Mouse (Mus musculus): ENCODE data around the gene Zfp609. TPM values are rescaled to one million over a fixed set of nuclear protein-coding genes. Genes with fewer than 3 reads are reported as not detected.
A peak's percentile ranks its signal among the peaks of the same experiment; 100 is the strongest.

The Zfp609 gene
- polyA plus RNA-seq, 1 experiment from 2014 or later, result 1.4 TPM

GRCm38 (mm10) chr9:65759992-65760391 lies 67.4 kb downstream of the Zfp609 start:
- Histone ChIP-seq H3K27ac (ENCODE audit: low read length) (no peak overlapping the region), H3K9ac (ENCODE audit: low read depth, low read length) (no peak overlapping the region), H3K4me2 (ENCODE audit: low read depth, low read length) (no peak overlapping the region), H3K9me3 (replicated peaks; ENCODE audit: control insufficient read depth, low read length) (no peaks in the 10 kb centered on the region), H3K27me3 (ENCODE audit: control insufficient read depth, insufficient read depth, low read depth, low read length) (no peaks in the 10 kb centered on the region), H3K4me1 (ENCODE audit: control insufficient read depth, low read depth, low read length) (peaks cover 2% of the 10 kb centered on the region), H3K4me3 (ENCODE audit: low read depth, low read length) (no peak overlapping the region), H3K36me3 (ENCODE audit: control insufficient read depth, insufficient read depth) (no peaks in the 10 kb centered on the region)
- WGBS (ENCODE audit: insufficient replicate concordance), result 60% methylated on average over 8 of the region's 8 CpGs
- ATAC-seq (ENCODE audit: low read depth), result 0 out of 2 replicates have a peak, but pooled peaks have one; percentile 43

- no peak overlapping the region for H3K4me2 ChIP-seq (ENCODE audit: low read depth, low read length)
- peaks cover 2% of the 10 kb centered on the region for H3K4me1 ChIP-seq (ENCODE audit: control insufficient read depth, low read depth, low read length)
- no peaks in the 10 kb centered on the region for H3K9me3 ChIP-seq (replicated peaks; ENCODE audit: control insufficient read depth, low read length)
- no peak for ATAC-seq (ENCODE audit: low read depth)
- H3K27me3 ChIP-seq (ENCODE audit: control insufficient read depth, insufficient read depth, low read depth, low read length), result no peaks in the 10 kb centered on the region
- H3K4me3 ChIP-seq (ENCODE audit: low read depth, low read length), result no peak overlapping the region
- no peaks in the 10 kb centered on the region for H3K36me3 ChIP-seq (ENCODE audit: control insufficient read depth, insufficient read depth)
- H3K9ac ChIP-seq (ENCODE audit: low read depth, low read length), result no peak overlapping the region
- no peak overlapping the region for H3K27ac ChIP-seq (ENCODE audit: low read length)
- 79% methylated on average over 5 of the region's 5 CpGs for WGBS (ENCODE audit: insufficient replicate concordance)
These were observed 68.1 kb downstream of the Zfp609 start for GRCm38 (mm10) chr9:65759256-65759655.

GRCm38 (mm10) chr9:65757826-65758225 lies 69.5 kb downstream of the Zfp609 start:
- Histone ChIP-seq H3K4me2 (ENCODE audit: low read depth, low read length) (no peak overlapping the region), H3K4me1 (ENCODE audit: control insufficient read depth, low read depth, low read length) (peaks cover 2% of the 10 kb centered on the region), H3K9ac (ENCODE audit: low read depth, low read length) (no peak overlapping the region), H3K4me3 (ENCODE audit: low read depth, low read length) (no peak overlapping the region), H3K9me3 (replicated peaks; ENCODE audit: control insufficient read depth, low read length) (no peaks in the 10 kb centered on the region), H3K27ac (ENCODE audit: low read length) (no peak overlapping the region), H3K27me3 (ENCODE audit: control insufficient read depth, insufficient read depth, low read depth, low read length) (no peaks in the 10 kb centered on the region), H3K36me3 (ENCODE audit: control insufficient read depth, insufficient read depth) (no peaks in the 10 kb centered on the region)
- 48% methylated on average over 3 of the region's 3 CpGs for WGBS (ENCODE audit: insufficient replicate concordance)
- ATAC-seq (ENCODE audit: low read depth), result no peak

DNA sequence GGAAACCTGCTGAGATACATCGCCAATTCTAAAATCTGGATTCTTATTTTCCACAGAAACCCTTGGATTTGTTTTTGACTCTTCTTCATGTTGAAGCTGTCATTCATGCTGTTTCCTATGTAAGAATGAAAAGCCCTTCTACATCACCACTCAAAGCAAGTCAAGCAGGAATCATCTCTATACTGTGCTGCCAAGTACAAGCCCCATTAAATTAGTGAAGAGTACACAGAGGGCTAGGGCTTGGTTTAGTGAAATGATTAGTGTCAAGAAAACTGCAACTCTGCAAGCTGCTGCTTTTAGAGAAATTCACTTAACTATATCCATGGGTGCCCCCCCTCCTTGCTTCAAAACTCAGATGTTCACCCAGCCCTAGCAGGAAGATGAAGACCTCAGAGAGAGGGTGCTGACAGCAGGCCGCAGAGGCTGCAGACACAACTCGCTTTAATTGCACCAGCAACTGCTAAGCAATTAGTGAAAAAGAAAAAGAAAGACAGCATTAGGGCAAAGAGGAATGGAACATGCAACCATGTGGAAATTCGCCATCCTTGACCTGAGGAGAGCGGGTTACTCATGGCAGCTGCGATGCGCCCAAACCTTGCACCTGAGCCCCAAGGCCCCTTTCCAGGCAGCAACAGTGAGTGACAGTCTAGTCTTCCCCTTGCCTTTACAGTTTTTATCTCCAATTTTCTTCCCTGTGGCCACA lies 71.5 kb downstream of the Zfp609 start:
- Histone ChIP-seq H3K27ac (ENCODE audit: low read length) (no peak overlapping the region), H3K4me3 (ENCODE audit: low read depth, low read length) (no peak overlapping the region), H3K9me3 (replicated peaks; ENCODE audit: control insufficient read depth, low read length) (no peaks in the 10 kb centered on the region), H3K4me1 (ENCODE audit: control insufficient read depth, low read depth, low read length) (peaks cover 2% of the 10 kb centered on the region), H3K9ac (ENCODE audit: low read depth, low read length) (no peak overlapping the region), H3K27me3 (ENCODE audit: control insufficient read depth, insufficient read depth, low read depth, low read length) (no peaks in the 10 kb centered on the region), H3K4me2 (ENCODE audit: low read depth, low read length) (no peak overlapping the region), H3K36me3 (ENCODE audit: control insufficient read depth, insufficient read depth) (no peaks in the 10 kb centered on the region)
- ATAC-seq (ENCODE audit: low read depth), result no peak
- 77% methylated on average over 7 of the region's 7 CpGs for WGBS (ENCODE audit: insufficient replicate concordance)

GRCm38 (mm10) chr9:65755164-65755563 lies 72.2 kb downstream of the Zfp609 start:
- H3K27ac ChIP-seq (ENCODE audit: low read length), result no peak overlapping the region
- no peaks in the 10 kb centered on the region for H3K27me3 ChIP-seq (ENCODE audit: control insufficient read depth, insufficient read depth, low read depth, low read length)
- 80% methylated on average over 1 of the region's 1 CpGs for WGBS (ENCODE audit: insufficient replicate concordance)
- H3K36me3 ChIP-seq (ENCODE audit: control insufficient read depth, insufficient read depth), result no peaks in the 10 kb centered on the region
- no peaks in the 10 kb centered on the region for H3K9me3 ChIP-seq (replicated peaks; ENCODE audit: control insufficient read depth, low read length)
- no peak for ATAC-seq (ENCODE audit: low read depth)
- H3K4me1 ChIP-seq (ENCODE audit: control insufficient read depth, low read depth, low read length), result peaks cover under 1% of the 10 kb centered on the region
- H3K4me2 ChIP-seq (ENCODE audit: low read depth, low read length), result no peak overlapping the region
- H3K9ac ChIP-seq (ENCODE audit: low read depth, low read length), result no peak overlapping the region
- no peak overlapping the region for H3K4me3 ChIP-seq (ENCODE audit: low read depth, low read length)

- Histone ChIP-seq H3K4me2 (ENCODE audit: low read depth, low read length) (no peak overlapping the region), H3K9me3 (replicated peaks; ENCODE audit: control insufficient read depth, low read length) (no peaks in the 10 kb centered on the region), H3K36me3 (ENCODE audit: control insufficient read depth, insufficient read depth) (no peaks in the 10 kb centered on the region), H3K27me3 (ENCODE audit: control insufficient read depth, insufficient read depth, low read depth, low read length) (no peaks in the 10 kb centered on the region), H3K4me3 (ENCODE audit: low read depth, low read length) (no peak overlapping the region), H3K4me1 (ENCODE audit: control insufficient read depth, low read depth, low read length) (no peaks in the 10 kb centered on the region), H3K9ac (ENCODE audit: low read depth, low read length) (no peak overlapping the region), H3K27ac (ENCODE audit: low read length) (no peak overlapping the region)
- WGBS (ENCODE audit: insufficient replicate concordance), result 80% methylated on average over 3 of the region's 3 CpGs
- ATAC-seq (ENCODE audit: low read depth), result no peak
These were observed 74.7 kb downstream of the Zfp609 start for GRCm38 (mm10) chr9:65752632-65753031.

DNA sequence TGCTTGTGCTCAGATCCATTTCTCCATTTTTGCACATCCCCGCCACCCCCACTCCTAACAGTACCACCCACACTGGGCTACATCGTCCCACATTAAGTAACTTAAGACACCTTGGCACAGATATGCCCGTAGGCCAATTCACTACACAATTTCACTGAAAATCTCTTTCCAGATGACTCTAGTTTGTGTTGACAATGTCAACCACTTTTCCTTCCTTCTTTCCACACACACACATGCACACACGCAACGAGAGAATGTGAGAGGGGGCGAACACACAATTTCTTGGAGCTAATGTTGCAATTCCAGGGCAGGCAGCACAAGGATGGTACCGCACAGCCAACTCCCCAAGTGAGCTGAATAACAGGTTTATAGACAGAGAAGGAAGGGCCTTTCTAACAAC lies 75.5 kb downstream of the Zfp609 start:
- Histone ChIP-seq H3K9me3 (replicated peaks; ENCODE audit: control insufficient read depth, low read length) (no peaks in the 10 kb centered on the region), H3K4me2 (ENCODE audit: low read depth, low read length) (no peak overlapping the region), H3K9ac (ENCODE audit: low read depth, low read length) (no peak overlapping the region), H3K27ac (ENCODE audit: low read length) (no peak overlapping the region), H3K4me3 (ENCODE audit: low read depth, low read length) (no peak overlapping the region), H3K36me3 (ENCODE audit: control insufficient read depth, insufficient read depth) (no peaks in the 10 kb centered on the region), H3K27me3 (ENCODE audit: control insufficient read depth, insufficient read depth, low read depth, low read length) (no peaks in the 10 kb centered on the region), H3K4me1 (ENCODE audit: control insufficient read depth, low read depth, low read length) (no peaks in the 10 kb centered on the region)
- ATAC-seq (ENCODE audit: low read depth), result no peak
- WGBS (ENCODE audit: insufficient replicate concordance), result 80% methylated on average over 7 of the region's 7 CpGs

- Histone ChIP-seq H3K27me3 (ENCODE audit: control insufficient read depth, insufficient read depth, low read depth, low read length) (no peaks in the 10 kb centered on the region), H3K9me3 (replicated peaks; ENCODE audit: control insufficient read depth, low read length) (no peaks in the 10 kb centered on the region), H3K36me3 (ENCODE audit: control insufficient read depth, insufficient read depth) (no peaks in the 10 kb centered on the region), H3K4me1 (ENCODE audit: control insufficient read depth, low read depth, low read length) (peaks cover 13% of the 10 kb centered on the region), H3K4me3 (ENCODE audit: low read depth, low read length) (no peak overlapping the region), H3K9ac (ENCODE audit: low read depth, low read length) (no peak overlapping the region), H3K4me2 (ENCODE audit: low read depth, low read length) (no peak overlapping the region), H3K27ac (ENCODE audit: low read length) (no peak overlapping the region)
- WGBS (ENCODE audit: insufficient replicate concordance), result 70% methylated on average over 4 of the region's 4 CpGs
- ATAC-seq (ENCODE audit: low read depth), result no peak
These were observed 79.3 kb downstream of the Zfp609 start for GRCm38 (mm10) chr9:65748102-65748501.

- Histone ChIP-seq H3K4me3 (ENCODE audit: low read depth, low read length) (no peak overlapping the region), H3K4me2 (ENCODE audit: low read depth, low read length) (no peak overlapping the region), H3K27ac (ENCODE audit: low read length) (no peak overlapping the region), H3K36me3 (ENCODE audit: control insufficient read depth, insufficient read depth) (no peaks in the 10 kb centered on the region), H3K9me3 (replicated peaks; ENCODE audit: control insufficient read depth, low read length) (no peaks in the 10 kb centered on the region), H3K4me1 (ENCODE audit: control insufficient read depth, low read depth, low read length) (peaks cover 15% of the 10 kb centered on the region), H3K9ac (ENCODE audit: low read depth, low read length) (no peak overlapping the region), H3K27me3 (ENCODE audit: control insufficient read depth, insufficient read depth, low read depth, low read length) (no peaks in the 10 kb centered on the region)
- 10% methylated on average over 2 of the region's 2 CpGs for WGBS (ENCODE audit: insufficient replicate concordance)
- peak; percentile 48; the same call in 1 of the 2 replicates for ATAC-seq (ENCODE audit: low read depth)
These were observed 80.9 kb downstream of the Zfp609 start for GRCm38 (mm10) chr9:65746479-65746878.

Data from liver, embryonic 16.5 days (tissue).